Mouse (Mus musculus) left cerebral cortex, adult 9 months (tissue): Measurements from ENCODE around the gene Tfdp1.
A peak's percentile ranks its signal among the peaks of the same experiment; 100 is the strongest.

Experiments
- DNase-seq, 2 experiments: peaks; one replicate each; pipeline ENCODE4 v3.0.0; 2022; ENCODE audit warnings: low spot score in 2 of 2

Gene Tfdp1

DNA sequence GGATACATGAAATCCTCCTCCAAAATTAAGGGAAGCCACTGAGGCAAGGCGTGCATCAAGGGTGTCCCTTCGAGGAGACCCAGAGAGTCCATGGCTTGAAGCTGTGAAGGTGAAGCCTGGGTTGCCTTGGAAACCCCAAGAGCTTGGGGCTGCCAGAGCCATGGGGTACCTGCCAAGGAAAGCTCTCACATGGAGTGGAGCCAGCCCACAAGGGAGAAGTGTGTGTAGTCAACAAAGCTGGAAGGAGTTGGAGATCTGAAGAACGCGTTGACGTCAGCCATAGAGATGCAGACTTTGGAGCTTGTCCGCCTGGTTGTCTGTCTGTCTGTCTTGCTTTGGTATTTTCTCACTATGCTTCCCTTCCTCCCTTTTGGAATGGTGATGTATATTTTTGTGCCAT is 82.4 kb downstream of the Tfdp1 start:
- DNase-seq, result peak in 1 of 2 experiments; percentile 23

- DNase-seq, result no peak
Measured at GRCm38 (mm10) chr8:13427351-13427750, 88.8 kb downstream of the Tfdp1 start.
